Mouse (Mus musculus): ENCODE measurements around the gene P3h2. TPM values are rescaled to one million over a fixed set of nuclear protein-coding genes. Genes with fewer than 3 reads are reported as not detected.

Gene P3h2
- total RNA-seq, 2 experiments from 2014 or later, result 6.5 to 6.8 TPM

- peak; percentile 26 to 47 for DNase-seq
Measured at GRCm38 (mm10) chr16:25983635-25984034, 121.9 kb downstream of the P3h2 start.

- no peak for DNase-seq
Measured at GRCm38 (mm10) chr16:25979037-25979436, 126.5 kb downstream of the P3h2 start.

- DNase-seq, result no peak
Measured at GRCm38 (mm10) chr16:25977210-25977609, 128.4 kb downstream of the P3h2 start.

- no peak for DNase-seq
Measured at GRCm38 (mm10) chr16:25971285-25971684, 134.3 kb downstream of the P3h2 start.

- DNase-seq, result no peak
Measured at GRCm38 (mm10) chr16:25970720-25971119, 134.9 kb downstream of the P3h2 start.

GRCm38 (mm10) chr16:25970193-25970592 is 135.4 kb downstream of the P3h2 start:
- DNase-seq, result no peak

GRCm38 (mm10) chr16:25967297-25967696 is 138.3 kb downstream of the P3h2 start:
- peak; percentile 37 to 70 for DNase-seq

GRCm38 (mm10) chr16:25963856-25964255 is 141.7 kb downstream of the P3h2 start:
- DNase-seq, result peak; percentile 30 to 62

- no peak for DNase-seq
Measured at GRCm38 (mm10) chr16:25960345-25960744, 145.2 kb downstream of the P3h2 start.

GRCm38 (mm10) chr16:25959929-25960328 is 145.7 kb downstream of the P3h2 start:
- no peak for DNase-seq

- no peak for DNase-seq
Measured at GRCm38 (mm10) chr16:25958650-25959238, 146.8 kb downstream of the P3h2 start.

GRCm38 (mm10) chr16:25958213-25958612 is 147.4 kb downstream of the P3h2 start:
- DNase-seq, result no peak

GRCm38 (mm10) chr16:25956831-25957230 is 148.8 kb downstream of the P3h2 start:
- no peak for DNase-seq

GRCm38 (mm10) chr16:25954614-25955013 is 151.0 kb downstream of the P3h2 start:
- no peak for DNase-seq

- DNase-seq, result no peak
Measured at GRCm38 (mm10) chr16:25953359-25953758, 152.2 kb downstream of the P3h2 start.

- peak in 1 of 2 experiments; percentile 9 for DNase-seq
Measured at GRCm38 (mm10) chr16:25952005-25952404, 153.6 kb downstream of the P3h2 start.

GRCm38 (mm10) chr16:25948067-25948466 is 157.5 kb downstream of the P3h2 start:
- DNase-seq, result no peak

GRCm38 (mm10) chr16:25945151-25945955 is 160.2 kb downstream of the P3h2 start:
- peak; percentile 0 to 10 for DNase-seq

GRCm38 (mm10) chr16:25942261-25942660 is 163.3 kb downstream of the P3h2 start:
- no peak for DNase-seq

GRCm38 (mm10) chr16:25934181-25934580 is 171.4 kb downstream of the P3h2 start:
- no peak for DNase-seq

- DNase-seq, result no peak
Measured at GRCm38 (mm10) chr16:25912185-25912584, 193.4 kb downstream of the P3h2 start.

Data from adrenal gland, postnatal 36 days (tissue).